Mouse (Mus musculus) olfactory bulb, adult 2 months (tissue): ENCODE results near the gene Adam21.

Experiments
- CTCF ChIP-seq: fragments of 200-500 bp; IDR thresholded peaks from 2 replicates; pipeline ENCODE4 v1.5.1; 2012; ENCODE audit warnings: low read depth, mild to moderate bottlenecking, low read length, moderate library complexity; ENCODE audit not compliant: insufficient read depth
- POLR2A ChIP-seq: fragments of 200-500 bp; IDR thresholded peaks from 2 replicates; pipeline ENCODE4 v1.6.1; 2012; ENCODE audit warnings: mild to moderate bottlenecking, low read depth, low read length, moderate library complexity; ENCODE audit not compliant: insufficient read depth

- TF ChIP-seq POLR2A, result no peak
- no peak for TF ChIP-seq CTCF
These were observed 47.5 kb upstream of the Adam21 start for GRCm38 (mm10) chr12:81615807-81616206.
